Mouse (Mus musculus) liver, adult 2 months (tissue): ENCODE data around the gene S1pr1.

ENCODE experiments used
- CTCF ChIP-seq: fragments of 200-500 bp; IDR thresholded peaks from 2 replicates; pipeline ENCODE4 v1.5.1; 2011; ENCODE audit warnings: low read depth, low read length, control low read depth
- POLR2A ChIP-seq: fragments of 200-500 bp; IDR thresholded peaks from 2 replicates; pipeline ENCODE4 v1.6.1; 2011; ENCODE audit warnings: low read length, control low read depth; ENCODE audit not compliant: insufficient read depth; ENCODE audit errors: extremely low read depth

- TF ChIP-seq POLR2A (no peak), CTCF (no peak)
Measured at GRCm38 (mm10) chr3:115728211-115728610, 13.3 kb upstream of the S1pr1 start.
